Mouse (Mus musculus) embryonic fibroblast, embryonic 13.5 days (primary cell): ENCODE measurements around the gene Snapc3. TPM values are rescaled to one million over a fixed set of nuclear protein-coding genes. Genes with fewer than 3 reads are reported as not detected.
A peak's percentile ranks its signal among the peaks of the same experiment; 100 is the strongest.
"Not testable (repeated sequence)": the region's sequence is repeated elsewhere in the genome, so short reads cannot be mapped to it uniquely, and the experiment has no call there.

Experiments used
- H3K27ac ChIP-seq: 2 replicates; pipeline ENCODE4 v1.5.1; 2012; ENCODE audit warnings: low read length, control low read depth, inconsistent platforms; ENCODE audit not compliant: insufficient read depth
- H3K4me1 ChIP-seq: 2 replicates; pipeline ENCODE4 v1.6.1; 2011; ENCODE audit warnings: low read length; ENCODE audit not compliant: control insufficient read depth, insufficient read depth
- H3K4me3 ChIP-seq: 2 replicates; pipeline ENCODE4 v1.5.1; 2011; ENCODE audit warnings: mild to moderate bottlenecking, control low read depth, low read length; ENCODE audit not compliant: insufficient read depth
- CTCF ChIP-seq: IDR thresholded peaks from 2 replicates; pipeline ENCODE4 v1.5.1; 2011; ENCODE audit warnings: mild to moderate bottlenecking, control low read depth, low read length, moderate library complexity, borderline replicate concordance; ENCODE audit not compliant: insufficient read depth
- POLR2A ChIP-seq: IDR thresholded peaks from 2 replicates; pipeline ENCODE4 v1.6.1; 2011; ENCODE audit warnings: low read depth, mild to moderate bottlenecking, control low read depth, low read length, moderate library complexity
- polyA plus RNA-seq: library from polyadenylated mRNA; stranded (reverse); fragments of >200 nt; gene quantifications from 2 replicates; pipeline ENCODE4 v1.2.4, GENCODE M21; 2011; ENCODE audit warnings: low read depth; ENCODE audit not compliant: missing spikeins, insufficient read length

The Snapc3 gene
- polyA plus RNA-seq, 1 experiment: 32.8 TPM

DNA sequence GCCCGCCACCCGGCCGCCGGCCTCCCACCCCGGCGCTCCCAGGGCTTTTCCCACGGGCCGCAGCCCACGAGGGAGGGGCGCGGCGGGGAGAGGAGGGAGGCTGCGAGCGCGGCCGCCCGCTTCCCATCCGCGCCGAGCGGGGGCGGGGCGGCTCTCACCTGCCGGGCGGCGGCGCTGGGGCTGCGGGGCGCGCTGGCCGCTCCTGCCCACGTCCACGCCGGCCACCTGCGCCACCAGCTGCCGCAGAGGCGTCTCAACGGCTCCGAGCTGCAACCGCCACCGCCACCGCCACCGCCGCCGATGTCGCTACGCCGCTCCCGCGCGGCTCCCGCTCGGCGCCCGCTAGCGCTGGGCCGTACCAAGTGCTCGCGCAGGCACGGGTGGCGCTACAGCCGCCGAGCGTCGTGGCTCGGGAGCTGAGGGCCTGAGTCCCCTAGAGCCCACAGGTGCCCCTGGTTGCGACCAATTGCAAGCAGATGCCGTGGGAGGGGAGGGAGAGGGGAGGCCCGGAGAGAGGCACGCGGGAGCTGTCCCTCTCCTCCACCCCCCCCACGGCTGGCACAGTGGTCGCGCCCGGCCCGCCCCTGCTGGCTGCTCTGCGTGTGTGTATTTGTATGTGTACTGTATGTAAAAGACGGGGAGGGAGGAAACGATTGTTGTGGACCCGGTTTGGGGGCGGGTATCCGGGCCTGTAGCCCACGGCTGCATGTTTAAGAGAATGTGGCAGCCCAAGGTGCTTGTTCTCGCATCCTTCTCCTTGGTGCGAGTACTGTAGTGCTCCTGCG is 68.8 kb downstream of the Snapc3 start, which contains the start of gene Psip1:
Psip1 (minus strand) TSS at position 343 of the 785 bp plus-strand sequence.
- Histone ChIP-seq H3K4me3 (peak within 1 kb of the TSS; percentile 70), H3K27ac (peak within 1 kb of the TSS; percentile 85), H3K4me1 (peaks cover 2% of the 10 kb centered on the region; the same call in 1 of the 2 replicates)
- TF ChIP-seq POLR2A (peak; percentile 61; the same call in 1 of the 2 replicates), CTCF (no peak)

DNA sequence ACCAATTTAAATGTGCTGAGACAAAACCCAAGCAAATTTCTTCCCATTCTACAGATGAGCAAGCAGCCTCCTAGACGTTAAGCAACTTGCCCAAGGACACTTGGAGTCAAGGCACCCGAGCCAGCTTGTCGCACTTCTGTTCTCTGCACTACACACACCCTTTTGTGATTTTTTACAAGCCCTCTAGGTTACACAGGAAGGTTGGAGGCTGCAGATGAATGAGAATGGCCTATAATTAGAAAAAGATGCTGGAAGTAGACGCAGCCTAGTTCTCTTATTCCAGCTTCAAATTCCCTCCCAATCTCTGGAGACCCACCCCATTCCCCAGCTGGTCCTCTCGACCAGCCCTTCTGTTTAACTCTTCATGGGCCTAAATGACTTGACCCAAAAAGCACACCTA is 71.6 kb downstream of the Snapc3 start:
- no peaks in the 10 kb centered on the region; the same call in 1 of the 2 replicates for H3K4me1 ChIP-seq
- no peak overlapping the region for H3K27ac ChIP-seq
- TF ChIP-seq CTCF (no peak), POLR2A (no peak)
- H3K4me3 ChIP-seq: no peak overlapping the region

DNA sequence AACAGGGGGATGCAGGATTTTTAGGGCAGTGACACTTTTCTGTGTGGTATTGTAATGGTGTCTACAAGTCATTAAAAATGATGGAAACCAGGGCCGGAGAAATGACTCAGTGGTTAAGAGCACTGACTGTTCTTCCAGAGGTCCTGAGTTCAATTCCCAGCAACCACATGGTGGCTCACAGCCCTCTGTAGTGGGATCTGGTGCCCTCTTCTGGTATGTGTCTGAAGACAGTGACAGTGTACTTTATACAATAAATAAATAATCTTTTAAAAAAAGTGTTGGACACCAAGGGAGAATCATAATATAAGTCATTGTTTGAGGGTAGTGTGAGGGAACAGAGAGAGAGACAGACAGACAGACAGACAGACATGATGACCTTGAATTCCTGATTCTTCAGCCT is 75.6 kb downstream of the Snapc3 start:
- no peaks in the 10 kb centered on the region for H3K4me1 ChIP-seq
- TF ChIP-seq CTCF (no peak), POLR2A (no peak)

DNA sequence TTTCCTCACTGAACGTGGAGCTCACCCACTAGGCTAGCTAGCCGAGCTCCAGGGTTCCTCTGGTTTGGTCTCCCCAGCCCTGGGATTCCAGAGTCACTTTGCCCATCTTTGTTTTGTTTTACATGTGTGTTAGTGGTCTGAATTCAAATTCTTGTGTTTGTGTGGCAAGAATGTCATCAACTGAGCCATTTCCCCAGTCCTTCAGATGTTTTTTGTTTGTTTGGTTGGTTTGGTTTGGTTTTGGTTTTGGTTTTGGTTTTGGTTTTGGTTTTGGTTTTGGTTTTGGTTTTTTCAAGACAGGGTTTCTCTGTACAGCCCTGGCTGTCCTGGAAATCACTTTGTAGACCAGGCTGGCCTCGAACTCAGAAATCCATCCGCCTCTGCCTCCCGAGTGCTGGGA is 79.5 kb downstream of the Snapc3 start:
- H3K4me1 ChIP-seq, H3K4me3 ChIP-seq, H3K27ac ChIP-seq: not testable (repeated sequence)

More for the DNA sequence above, 75.6 kb downstream of the Snapc3 start:
- no peak overlapping the region for H3K27ac ChIP-seq
- H3K4me3 ChIP-seq: no peak overlapping the region

DNA sequence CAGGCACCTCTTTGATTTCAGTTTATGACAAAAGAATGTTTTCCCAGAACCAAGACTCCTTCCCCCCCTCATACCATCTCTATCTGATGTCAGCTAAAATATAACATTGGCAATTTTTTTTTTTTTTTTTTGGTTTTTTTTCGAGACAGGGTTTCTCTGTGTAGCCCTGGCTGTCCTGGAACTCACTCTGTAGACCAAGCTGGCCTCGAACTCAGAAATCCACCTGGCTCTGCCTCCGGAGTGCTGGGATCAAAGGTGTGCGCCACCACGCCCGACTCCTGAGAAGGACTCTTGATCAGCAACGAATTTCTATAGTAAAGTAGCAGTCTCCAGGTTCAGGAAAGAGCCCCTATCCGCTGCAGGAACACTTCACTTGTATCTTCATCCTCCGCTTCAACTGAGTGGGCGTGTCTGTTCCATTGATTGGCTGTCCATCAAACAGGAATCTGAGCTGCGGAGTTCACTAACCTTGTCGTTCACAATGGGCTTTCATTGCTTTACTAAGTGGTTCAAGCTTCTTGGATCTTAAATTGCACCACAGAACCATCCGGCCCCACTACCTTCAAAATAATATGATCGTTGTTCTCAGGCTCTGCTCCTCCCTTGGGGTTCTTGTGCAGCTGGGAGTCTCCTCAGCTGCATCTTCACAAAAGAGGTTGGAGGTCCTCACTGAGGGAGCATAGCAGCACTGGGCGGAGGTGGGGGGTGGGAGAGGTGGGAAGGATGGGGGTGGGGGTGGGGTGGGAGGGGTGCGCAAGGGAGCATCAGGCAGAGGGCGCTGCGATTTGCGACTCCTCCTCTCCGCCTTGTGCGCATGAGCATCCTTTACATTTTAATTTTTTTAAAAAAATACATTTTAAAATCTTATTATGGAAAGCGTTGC is 82.9 kb downstream of the Snapc3 start:
- TF ChIP-seq POLR2A (no peak), CTCF (peak; percentile 17; the same call in 1 of the 2 replicates)
- Histone ChIP-seq H3K4me3 (no peak overlapping the region), H3K4me1 (no peaks in the 10 kb centered on the region), H3K27ac (no peak overlapping the region)

DNA sequence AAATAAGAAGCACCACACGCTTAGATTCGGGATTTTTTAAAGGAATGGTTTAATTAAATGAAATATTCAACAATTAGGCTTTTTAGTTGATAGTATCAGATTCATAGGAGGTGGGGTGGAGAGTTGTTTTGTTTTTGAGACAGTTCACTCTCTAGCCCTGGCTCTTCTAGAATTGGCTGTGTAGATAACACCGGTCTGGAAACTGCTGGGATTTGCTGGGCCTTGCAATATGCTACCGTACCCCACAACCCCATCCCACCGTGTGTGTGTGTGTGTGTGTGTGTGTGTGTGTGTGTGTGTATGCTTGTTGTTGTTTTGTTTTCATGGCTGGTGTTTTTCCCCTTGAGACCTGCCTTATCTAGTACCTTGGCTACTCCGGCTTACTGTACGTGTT is 83.5 kb downstream of the Snapc3 start:
- Histone ChIP-seq H3K27ac (no peak overlapping the region), H3K4me3 (no peak overlapping the region)
- no peak for TF ChIP-seq POLR2A

DNA sequence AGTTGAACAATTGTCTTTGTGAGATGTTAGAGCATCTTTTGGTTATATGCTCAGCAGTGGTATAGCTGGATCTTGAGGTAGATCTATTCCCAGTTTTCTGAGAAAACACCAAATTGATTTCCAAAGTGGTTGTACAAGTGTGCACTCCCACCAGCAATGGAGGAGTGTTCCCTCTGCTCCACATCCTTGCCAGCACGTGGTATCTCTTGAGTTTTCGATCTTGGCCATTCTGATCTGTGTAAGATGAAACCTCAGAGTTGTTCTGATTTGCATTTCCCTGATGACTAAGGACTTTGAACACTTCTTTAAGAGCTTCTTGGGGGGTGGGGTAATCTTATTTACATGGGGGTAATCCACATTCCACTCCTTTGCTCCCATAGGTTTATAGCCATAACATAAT is 92.1 kb downstream of the Snapc3 start:
- Histone ChIP-seq H3K4me3 (no peak overlapping the region), H3K27ac (no peak overlapping the region), H3K4me1 (no peaks in the 10 kb centered on the region)
- TF ChIP-seq POLR2A: no peak
- no peak for TF ChIP-seq CTCF

More for the DNA sequence above, 83.5 kb downstream of the Snapc3 start:
- no peaks in the 10 kb centered on the region for H3K4me1 ChIP-seq

DNA sequence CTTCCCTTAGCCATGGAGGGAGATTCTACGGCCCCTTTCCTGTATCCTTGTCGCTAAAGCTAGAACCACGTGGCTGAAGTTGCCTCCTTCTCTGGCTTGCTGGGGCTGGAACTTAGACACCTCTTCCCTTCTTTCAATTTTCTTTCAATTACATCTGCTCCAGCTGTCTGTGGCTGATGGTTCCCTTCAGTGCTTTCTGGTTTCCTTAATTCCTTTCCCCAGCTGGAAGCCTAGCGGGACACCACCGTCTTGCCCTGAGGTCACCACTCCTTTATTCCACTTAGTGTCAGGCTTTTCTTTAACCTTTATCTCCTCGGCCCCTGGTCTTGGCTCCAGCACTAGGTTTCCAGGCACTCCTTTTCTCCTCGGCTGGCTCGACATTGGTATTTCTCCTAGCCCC is 93.6 kb downstream of the Snapc3 start:
- H3K4me3 ChIP-seq: no peak overlapping the region
- no peak for TF ChIP-seq POLR2A
- TF ChIP-seq CTCF: no peak
- H3K27ac ChIP-seq: no peak overlapping the region
- H3K4me1 ChIP-seq: no peaks in the 10 kb centered on the region

DNA sequence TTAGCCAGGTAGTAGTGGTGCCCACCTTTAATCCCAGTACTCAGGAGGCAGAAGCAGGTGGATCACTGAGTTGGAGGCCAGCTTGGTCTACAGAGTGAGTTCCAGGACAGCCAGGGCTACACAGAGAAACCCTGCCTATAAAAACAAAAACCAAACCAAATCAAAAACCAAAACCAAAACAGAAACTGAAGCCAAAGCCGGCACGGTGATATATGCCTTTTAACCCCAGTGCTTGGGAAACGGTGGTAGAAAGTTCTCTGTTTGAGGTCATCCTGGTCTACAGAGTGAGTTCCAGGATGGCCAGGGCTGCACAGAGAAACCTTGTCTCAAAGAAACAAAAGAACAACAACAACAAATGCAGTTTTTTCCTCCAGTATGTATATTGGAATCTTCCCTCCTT is 94.7 kb downstream of the Snapc3 start:
- TF ChIP-seq CTCF (no peak), POLR2A (no peak)
- no peak overlapping the region for H3K27ac ChIP-seq

DNA sequence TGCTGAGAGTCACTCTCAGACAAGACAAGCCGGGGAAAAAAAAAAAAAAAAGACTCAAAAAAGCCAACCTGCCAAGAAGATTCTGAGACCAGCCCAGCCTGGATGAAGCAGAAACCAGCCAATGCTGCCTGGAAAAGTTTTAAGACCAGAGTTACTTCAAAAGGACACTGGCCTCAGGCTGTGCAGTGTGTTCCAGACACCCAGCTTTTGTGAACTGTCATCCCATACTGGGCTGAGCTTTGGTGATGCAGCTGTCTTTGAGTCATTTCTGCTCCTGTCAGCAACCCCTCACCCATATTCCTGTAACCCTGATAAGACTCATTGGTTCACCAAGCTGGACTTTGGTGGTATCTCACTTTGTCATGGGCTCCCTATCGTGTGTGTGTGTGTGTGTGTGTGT is 95.1 kb downstream of the Snapc3 start:
- H3K4me3 ChIP-seq: no peak overlapping the region
- TF ChIP-seq CTCF (no peak), POLR2A (no peak)
- H3K4me1 ChIP-seq: no peaks in the 10 kb centered on the region
- H3K27ac ChIP-seq: no peak overlapping the region

More for the DNA sequence above, 94.7 kb downstream of the Snapc3 start:
- Histone ChIP-seq H3K4me1 (no peaks in the 10 kb centered on the region), H3K4me3 (no peak overlapping the region)
